Mouse (Mus musculus) neural tube, embryonic 15.5 days (tissue): ENCODE data around the gene Rtn4rl1. TPM values are rescaled to one million over a fixed set of nuclear protein-coding genes. Genes with fewer than 3 reads are reported as not detected.

Experiments
- ATAC-seq: fragments of 200-750 bp; cut with Nextera tagmentation; 2 replicates; pipeline ENCODE4 v1.8.0; 2017; ENCODE audit warnings: mild to moderate bottlenecking, moderate TSS enrichment, moderate library complexity; ENCODE audit not compliant: low FRiP score
- H3K27ac ChIP-seq: fragments of 300-500 bp; sonication (generic); replicated peaks from 2 replicates; pipeline ENCODE4 v1.5.1; 2015; ENCODE audit warnings: mild to moderate bottlenecking, inconsistent platforms
- H3K27me3 ChIP-seq: fragments of 300-500 bp; sonication (generic); replicated peaks from 2 replicates; pipeline ENCODE4 v1.6.1; 2015; ENCODE audit warnings: inconsistent platforms
- H3K36me3 ChIP-seq: fragments of 300-500 bp; sonication (generic); 2 replicates; pipeline ENCODE4 v1.6.1; 2015; ENCODE audit warnings: inconsistent platforms
- H3K4me1 ChIP-seq: fragments of 300-500 bp; sonication (generic); 2 replicates; pipeline ENCODE4 v1.6.1; 2015; ENCODE audit warnings: inconsistent platforms
- H3K4me2 ChIP-seq: fragments of 300-500 bp; sonication (generic); 2 replicates; pipeline ENCODE4 v1.6.1; 2015; ENCODE audit warnings: inconsistent platforms, mild to moderate bottlenecking, moderate library complexity
- H3K4me3 ChIP-seq: fragments of 300-500 bp; sonication (generic); replicated peaks from 2 replicates; pipeline ENCODE4 v1.5.1; 2015; ENCODE audit warnings: mild to moderate bottlenecking, inconsistent platforms
- H3K9ac ChIP-seq: fragments of 300-500 bp; sonication (generic); replicated peaks from 2 replicates; pipeline ENCODE4 v1.6.1; 2015; ENCODE audit warnings: mild to moderate bottlenecking, inconsistent platforms
- H3K9me3 ChIP-seq: fragments of 300-500 bp; sonication (generic); replicated peaks from 2 replicates; pipeline ENCODE4 v1.6.1; 2016; ENCODE audit warnings: inconsistent platforms
- WGBS: fragments of 180-500 bp; shearing (Covaris S2); methylation state at CpG from one replicate; pipeline ENCODE4 v1.1.7; 2015; ENCODE audit warnings: mixed read lengths; 5-methylcytosine and 5-hydroxymethylcytosine counted together
- polyA plus RNA-seq: library from polyadenylated mRNA; unstranded; fragments of >200 nt; fragmentation: Nextera tagmentation; extraction: Ambion mirVana; gene quantifications from 2 replicates; pipeline ENCODE4 v1.2.1, GENCODE M21; 2015

The Rtn4rl1 gene
- polyA plus RNA-seq, 1 experiment from 2014 or later, result 13.7 TPM

DNA sequence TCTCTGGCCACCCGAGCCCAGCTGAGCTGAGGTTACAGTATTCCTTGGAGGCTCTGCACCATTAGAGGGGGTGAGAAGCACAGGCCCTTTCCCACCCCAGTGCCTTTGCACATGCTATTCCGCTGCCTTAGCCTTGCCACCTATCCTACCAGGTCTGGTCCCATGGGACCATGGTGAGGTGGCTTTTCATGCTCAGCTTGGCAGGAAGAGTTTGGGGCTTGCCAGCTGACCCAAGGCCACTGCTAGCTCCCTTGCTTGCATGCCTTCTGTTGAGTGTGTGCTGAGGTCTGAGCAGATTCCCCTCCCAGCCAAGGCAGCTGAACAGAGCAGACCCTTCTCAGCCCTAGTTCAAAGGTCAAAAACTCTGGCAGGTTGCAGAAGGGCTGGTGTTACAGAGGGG lies 67.4 kb downstream of the Rtn4rl1 start:
- Histone ChIP-seq H3K27ac (no peak overlapping the region), H3K36me3 (no peaks in the 10 kb centered on the region), H3K4me1 (peaks cover 48% of the 10 kb centered on the region), H3K27me3 (no peaks in the 10 kb centered on the region), H3K4me2 (no peak overlapping the region), H3K9me3 (no peaks in the 10 kb centered on the region), H3K9ac (no peak overlapping the region), H3K4me3 (no peak overlapping the region)
- no peak for ATAC-seq
- WGBS, result 87% methylated on average over 2 of the region's 2 CpGs

DNA sequence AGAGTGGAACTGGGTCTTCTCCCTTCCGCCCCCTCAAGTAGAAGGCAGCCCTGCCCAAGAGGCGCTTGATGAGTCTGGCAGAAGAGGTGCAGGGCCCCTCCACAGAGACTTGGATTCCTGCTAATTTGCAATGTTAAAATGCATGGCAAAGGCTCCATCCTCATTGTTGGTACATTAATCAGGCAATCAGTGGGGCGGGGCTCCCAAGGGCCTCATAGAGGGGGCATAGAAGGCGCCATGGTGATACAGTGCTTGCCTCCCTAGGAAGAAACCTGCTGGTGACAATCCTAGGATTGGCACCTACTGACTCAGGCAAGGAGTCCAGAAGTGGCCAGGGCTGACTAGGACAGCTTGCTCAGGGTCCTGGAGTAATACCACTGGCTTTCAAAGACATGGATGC lies 68.1 kb downstream of the Rtn4rl1 start:
- no peaks in the 10 kb centered on the region for H3K27me3 ChIP-seq
- 62% methylated on average over 4 of the region's 4 CpGs for WGBS
- ATAC-seq, result no peak
- no peaks in the 10 kb centered on the region for H3K9me3 ChIP-seq
- no peak overlapping the region for H3K9ac ChIP-seq
- H3K4me2 ChIP-seq, result no peak overlapping the region
- H3K4me1 ChIP-seq, result peaks cover 48% of the 10 kb centered on the region
- no peaks in the 10 kb centered on the region for H3K36me3 ChIP-seq
- no peak overlapping the region for H3K4me3 ChIP-seq
- no peak overlapping the region for H3K27ac ChIP-seq

DNA sequence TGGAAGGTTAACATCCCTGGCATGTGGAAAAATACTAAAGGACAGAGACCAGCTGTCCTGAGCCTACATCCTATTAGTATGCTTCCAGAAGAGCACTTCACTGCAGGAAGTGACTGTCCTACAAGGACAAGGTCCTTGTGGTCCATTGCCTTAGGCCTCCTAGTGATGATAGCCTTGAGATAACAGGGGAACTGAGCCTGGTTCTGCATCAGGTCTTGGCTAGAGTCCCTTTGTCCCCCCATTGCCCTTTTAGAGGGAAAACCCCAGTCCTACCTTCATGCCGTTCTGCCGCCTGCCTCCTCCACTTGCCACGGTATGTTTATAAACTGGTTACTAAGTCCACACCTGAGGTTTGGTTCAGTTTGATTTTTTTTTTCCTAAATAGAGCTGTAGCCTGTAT lies 68.6 kb downstream of the Rtn4rl1 start:
- no peak overlapping the region for H3K4me2 ChIP-seq
- no peaks in the 10 kb centered on the region for H3K9me3 ChIP-seq
- no peak overlapping the region for H3K27ac ChIP-seq
- H3K4me3 ChIP-seq, result no peak overlapping the region
- WGBS, result 92% methylated on average over 3 of the region's 3 CpGs
- H3K27me3 ChIP-seq, result no peaks in the 10 kb centered on the region
- H3K4me1 ChIP-seq, result peaks cover 48% of the 10 kb centered on the region
- H3K36me3 ChIP-seq, result no peaks in the 10 kb centered on the region
- no peak for ATAC-seq
- H3K9ac ChIP-seq, result no peak overlapping the region

DNA sequence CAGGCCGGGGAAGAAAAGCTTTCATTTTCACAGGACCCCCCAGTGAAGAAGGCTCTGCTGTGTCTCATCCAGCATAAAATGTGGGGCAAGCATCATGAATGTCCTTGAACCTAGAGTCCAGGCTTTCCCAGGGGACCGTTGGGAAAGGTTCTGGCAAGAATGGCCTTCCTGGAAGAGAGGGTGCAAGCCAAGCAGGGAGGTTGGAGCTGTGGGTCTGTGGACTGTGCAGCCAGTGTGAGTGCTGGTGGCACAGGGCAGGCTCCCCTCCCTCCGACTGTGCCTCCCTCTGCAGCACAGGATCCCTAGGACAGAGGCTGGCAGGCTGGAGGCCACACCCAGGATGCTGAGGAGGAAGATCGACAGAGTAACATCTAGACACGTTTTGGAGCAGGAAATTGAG lies 69.2 kb downstream of the Rtn4rl1 start:
- H3K4me3 ChIP-seq, result no peak overlapping the region
- peaks cover 50% of the 10 kb centered on the region for H3K4me1 ChIP-seq
- H3K9me3 ChIP-seq, result no peaks in the 10 kb centered on the region
- no peak for ATAC-seq
- 0 out of 2 replicates have a peak overlapping the region, but pooled peaks have one; percentile 4 for H3K27ac ChIP-seq
- H3K27me3 ChIP-seq, result no peaks in the 10 kb centered on the region
- no peaks in the 10 kb centered on the region for H3K36me3 ChIP-seq
- no peak overlapping the region for H3K9ac ChIP-seq
- H3K4me2 ChIP-seq, result no peak overlapping the region
- 52% methylated on average over 5 of the region's 5 CpGs for WGBS

DNA sequence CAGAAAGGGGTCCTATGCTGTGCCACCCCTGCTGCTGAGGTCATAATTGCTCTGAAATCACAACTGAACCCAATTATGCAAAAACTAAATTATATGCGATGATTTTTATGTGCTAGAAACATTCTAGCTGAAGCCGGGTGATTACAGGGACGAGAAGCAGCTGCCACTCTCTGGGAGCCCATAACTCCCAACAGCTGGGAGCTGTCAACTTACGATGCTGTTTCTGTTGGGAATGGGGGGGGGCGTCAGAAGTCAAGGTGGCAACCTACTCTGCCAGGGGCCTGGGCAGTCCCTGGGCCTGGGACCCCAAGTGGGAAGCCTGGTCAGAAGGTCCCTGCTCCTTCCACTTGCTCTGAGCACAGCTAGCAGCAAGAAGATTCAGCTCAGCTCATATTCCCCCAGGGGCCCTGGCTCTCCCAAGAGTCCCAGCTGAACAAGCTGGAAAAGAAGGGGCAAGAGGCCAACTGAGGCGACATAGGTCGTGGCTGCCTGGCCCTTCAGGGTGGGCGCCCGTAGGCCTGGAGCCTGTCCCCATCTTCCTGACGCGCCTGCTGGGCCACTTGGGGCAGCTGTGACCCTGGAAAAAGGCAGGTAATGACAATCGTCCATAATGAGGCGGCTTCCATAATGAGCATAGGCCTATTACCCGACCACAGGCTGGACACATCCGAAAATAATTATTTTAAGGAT lies 69.8 kb downstream of the Rtn4rl1 start:
- 0 out of 2 replicates have a peak, but pooled peaks have one; percentile 19 for ATAC-seq
- H3K4me2 ChIP-seq, result no peak overlapping the region
- peaks cover 54% of the 10 kb centered on the region for H3K4me1 ChIP-seq
- H3K4me3 ChIP-seq, result no peak overlapping the region
- H3K36me3 ChIP-seq, result no peaks in the 10 kb centered on the region
- H3K27ac ChIP-seq, result peak overlapping the region; percentile 52
- WGBS, result 28% methylated on average over 15 of the region's 15 CpGs
- H3K9ac ChIP-seq, result no peak overlapping the region
- no peaks in the 10 kb centered on the region for H3K9me3 ChIP-seq
- H3K27me3 ChIP-seq, result no peaks in the 10 kb centered on the region

DNA sequence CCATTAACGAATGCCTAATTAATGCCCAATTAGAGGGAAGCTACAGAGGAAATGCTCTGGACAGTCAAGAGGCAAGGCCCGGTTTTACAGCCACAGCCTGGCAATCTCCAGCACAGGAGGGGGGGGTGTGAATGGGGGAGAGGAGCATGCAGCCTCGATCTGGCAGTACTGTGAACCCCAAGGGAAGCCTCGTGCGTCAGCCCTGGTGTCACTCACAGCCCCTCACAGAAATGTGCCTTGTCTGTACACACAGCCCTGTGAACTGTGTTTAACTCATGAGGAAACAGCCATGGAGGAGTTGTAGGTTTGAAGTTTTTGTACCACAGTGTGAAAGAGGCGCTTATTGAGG lies 70.4 kb downstream of the Rtn4rl1 start:
- Histone ChIP-seq H3K4me3 (no peak overlapping the region), H3K27me3 (no peaks in the 10 kb centered on the region), H3K9ac (no peak overlapping the region), H3K27ac (peak overlapping the region; percentile 52), H3K4me2 (no peak overlapping the region), H3K4me1 (peaks cover 54% of the 10 kb centered on the region), H3K36me3 (no peaks in the 10 kb centered on the region), H3K9me3 (no peaks in the 10 kb centered on the region)
- peak; percentile 48 for ATAC-seq
- 36% methylated on average over 6 of the region's 6 CpGs for WGBS

DNA sequence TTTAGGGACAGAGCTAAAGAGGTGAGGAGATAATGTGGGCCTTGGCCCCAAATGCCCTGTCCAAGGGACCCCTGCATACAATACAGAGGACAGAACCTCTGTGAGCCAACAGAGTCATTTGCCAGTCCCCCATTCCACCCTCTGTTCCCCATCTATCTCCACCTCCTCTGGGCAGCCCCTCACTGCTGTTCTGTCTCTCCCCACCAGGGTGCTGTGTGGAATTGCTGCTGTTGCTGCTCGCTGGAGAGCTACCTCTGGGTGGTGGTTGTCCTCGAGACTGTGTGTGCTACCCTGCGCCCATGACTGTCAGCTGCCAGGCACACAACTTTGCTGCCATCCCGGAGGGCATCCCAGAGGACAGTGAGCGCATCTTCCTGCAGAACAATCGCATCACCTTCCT lies 71.0 kb downstream of the Rtn4rl1 start:
- ATAC-seq, result no peak
- peak overlapping the region; percentile 52 for H3K27ac ChIP-seq
- H3K9ac ChIP-seq, result no peak overlapping the region
- H3K4me3 ChIP-seq, result no peak overlapping the region
- 89% methylated on average over 6 of the region's 6 CpGs for WGBS
- H3K4me1 ChIP-seq, result peaks cover 51% of the 10 kb centered on the region
- no peaks in the 10 kb centered on the region for H3K36me3 ChIP-seq
- H3K27me3 ChIP-seq, result no peaks in the 10 kb centered on the region
- H3K9me3 ChIP-seq, result no peaks in the 10 kb centered on the region
- H3K4me2 ChIP-seq, result no peak overlapping the region

DNA sequence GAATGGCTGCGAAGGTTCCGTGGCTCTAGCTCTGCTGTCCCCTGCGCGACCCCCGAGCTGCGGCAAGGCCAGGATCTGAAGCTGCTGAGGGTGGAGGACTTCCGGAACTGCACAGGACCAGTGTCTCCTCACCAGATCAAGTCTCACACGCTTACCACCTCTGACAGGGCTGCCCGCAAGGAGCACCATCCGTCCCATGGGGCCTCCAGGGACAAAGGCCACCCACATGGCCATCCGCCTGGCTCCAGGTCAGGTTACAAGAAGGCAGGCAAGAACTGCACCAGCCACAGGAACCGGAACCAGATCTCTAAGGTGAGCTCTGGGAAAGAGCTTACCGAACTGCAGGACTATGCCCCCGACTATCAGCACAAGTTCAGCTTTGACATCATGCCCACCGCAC lies 72.0 kb downstream of the Rtn4rl1 start:
- no peak for ATAC-seq
- Histone ChIP-seq H3K27me3 (no peaks in the 10 kb centered on the region), H3K36me3 (no peaks in the 10 kb centered on the region), H3K27ac (no peak overlapping the region), H3K4me1 (peaks cover 45% of the 10 kb centered on the region), H3K4me2 (no peak overlapping the region), H3K9ac (no peak overlapping the region), H3K4me3 (no peak overlapping the region), H3K9me3 (no peaks in the 10 kb centered on the region)
- 69% methylated on average over 15 of the region's 15 CpGs for WGBS

DNA sequence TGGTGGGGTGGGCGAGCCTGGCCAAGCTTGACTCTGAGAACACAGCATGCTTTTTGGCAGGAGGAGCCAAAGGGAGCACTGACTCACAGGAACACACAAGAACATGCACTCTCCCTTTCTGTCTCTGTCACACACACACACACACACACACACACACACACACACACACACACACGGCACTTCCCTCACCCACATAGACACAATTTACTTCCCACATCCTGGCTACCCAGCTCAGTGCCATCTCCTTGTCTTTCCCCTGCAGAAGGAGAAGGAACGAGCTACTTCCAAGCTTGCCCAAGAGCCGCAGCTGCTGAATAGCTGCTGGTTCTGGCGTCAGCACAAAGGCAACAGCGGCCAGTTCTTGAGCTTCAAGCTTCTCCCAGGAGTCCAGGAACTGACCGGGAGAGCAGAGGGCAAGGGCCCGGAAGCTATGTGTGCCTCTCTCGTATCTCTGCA lies 74.3 kb downstream of the Rtn4rl1 start:
- no peak for ATAC-seq
- Histone ChIP-seq H3K36me3 (no peaks in the 10 kb centered on the region), H3K4me3 (no peak overlapping the region), H3K27ac (0 out of 2 replicates have a peak overlapping the region, but pooled peaks have one; percentile 30), H3K27me3 (no peaks in the 10 kb centered on the region), H3K9me3 (no peaks in the 10 kb centered on the region), H3K4me2 (no peak overlapping the region), H3K4me1 (peaks cover 41% of the 10 kb centered on the region), H3K9ac (no peak overlapping the region)
- WGBS, result 56% methylated on average over 9 of the region's 9 CpGs

DNA sequence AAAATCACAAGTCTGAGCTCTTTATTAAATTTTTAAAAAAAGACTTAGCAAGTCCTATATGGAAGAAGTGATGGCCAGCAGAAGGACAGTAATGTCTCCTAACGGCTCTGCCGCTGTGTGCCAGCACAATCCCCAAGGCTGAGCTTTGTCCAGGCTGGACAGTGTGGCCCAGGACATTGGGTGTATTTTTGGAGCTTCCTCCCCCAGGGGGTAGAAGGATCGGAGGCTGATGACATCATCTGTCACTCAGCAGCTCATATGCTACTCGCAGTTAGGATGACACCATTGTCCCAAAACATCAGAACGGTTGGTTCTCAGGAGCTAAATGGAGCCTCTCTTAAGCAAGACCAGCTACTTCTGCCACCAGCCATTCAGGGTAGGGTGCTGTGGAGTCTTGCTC lies 74.9 kb downstream of the Rtn4rl1 start:
- no peaks in the 10 kb centered on the region for H3K36me3 ChIP-seq
- no peaks in the 10 kb centered on the region for H3K27me3 ChIP-seq
- WGBS, result 81% methylated on average over 5 of the region's 5 CpGs
- no peak overlapping the region for H3K4me2 ChIP-seq
- H3K4me3 ChIP-seq, result no peak overlapping the region
- peaks cover 41% of the 10 kb centered on the region for H3K4me1 ChIP-seq
- no peak overlapping the region for H3K27ac ChIP-seq
- no peak for ATAC-seq
- no peak overlapping the region for H3K9ac ChIP-seq
- no peaks in the 10 kb centered on the region for H3K9me3 ChIP-seq

DNA sequence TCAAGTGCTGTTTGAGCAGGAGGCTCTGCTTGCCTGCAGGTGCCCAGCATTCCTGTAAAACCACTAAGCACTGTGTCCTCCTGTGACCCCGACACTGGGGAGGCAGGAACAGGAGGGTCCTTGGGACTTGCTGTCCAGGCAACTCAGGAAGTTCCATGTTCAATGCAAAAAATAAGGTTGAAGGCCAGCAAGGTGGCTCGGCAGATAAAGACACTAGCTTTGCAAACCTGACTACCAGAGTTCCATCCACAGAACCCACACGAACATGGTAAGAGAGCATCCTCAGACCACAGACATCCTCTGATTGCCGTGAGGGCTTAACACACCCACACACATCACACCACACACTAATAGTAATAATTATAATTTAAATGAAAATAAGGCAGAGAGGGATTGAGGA lies 75.6 kb downstream of the Rtn4rl1 start:
- Histone ChIP-seq H3K4me1 (peaks cover 38% of the 10 kb centered on the region), H3K27ac (no peak overlapping the region), H3K36me3 (no peaks in the 10 kb centered on the region), H3K4me3 (no peak overlapping the region), H3K9me3 (no peaks in the 10 kb centered on the region), H3K9ac (no peak overlapping the region), H3K4me2 (no peak overlapping the region), H3K27me3 (no peaks in the 10 kb centered on the region)
- 89% methylated on average over 4 of the region's 4 CpGs for WGBS
- ATAC-seq, result no peak

DNA sequence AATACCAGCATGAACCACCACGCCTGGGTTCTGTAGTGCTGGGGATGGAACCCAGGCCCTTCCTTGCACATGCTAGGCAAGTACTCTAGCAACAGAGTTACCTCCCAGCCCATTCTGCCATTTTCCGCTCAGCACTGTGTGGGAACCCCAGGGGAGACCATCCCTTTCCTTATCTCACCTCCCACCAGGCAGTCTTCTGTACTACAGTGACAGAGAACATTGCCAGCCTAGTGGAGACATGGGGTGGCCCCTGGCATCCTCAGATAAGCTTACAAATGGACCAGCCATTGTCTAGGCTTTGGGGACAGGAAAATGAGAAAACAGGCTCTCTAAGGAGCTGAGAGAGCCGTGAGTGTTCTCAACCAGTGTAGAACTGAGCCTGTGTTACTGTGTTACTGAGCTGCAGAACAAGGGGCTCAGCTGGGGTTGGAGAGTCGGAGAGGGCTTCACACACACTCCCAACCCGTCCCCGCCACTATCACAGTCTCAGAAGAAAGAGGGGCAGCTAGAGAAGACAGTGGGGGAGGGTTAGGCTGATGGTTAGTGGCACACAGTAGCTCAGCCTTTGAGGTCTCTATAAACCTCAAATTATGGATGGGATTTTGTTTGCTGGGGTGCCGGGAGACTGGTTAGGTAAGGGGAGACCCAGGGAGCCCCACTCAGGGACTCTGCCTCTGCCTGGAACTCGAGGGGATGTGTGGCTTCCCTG lies 76.8 kb downstream of the Rtn4rl1 start:
- Histone ChIP-seq H3K27ac (0 out of 2 replicates have a peak overlapping the region, but pooled peaks have one; percentile 9), H3K4me2 (no peak overlapping the region), H3K27me3 (no peaks in the 10 kb centered on the region), H3K9ac (no peak overlapping the region), H3K4me1 (peaks cover 48% of the 10 kb centered on the region), H3K4me3 (no peak overlapping the region), H3K9me3 (no peaks in the 10 kb centered on the region), H3K36me3 (no peaks in the 10 kb centered on the region)
- 73% methylated on average over 8 of the region's 8 CpGs for WGBS
- no peak for ATAC-seq
